Mouse (Mus musculus) brain, embryonic 14.5 days (tissue): ENCODE results near the gene Alox12e.
"Not testable (repeated sequence)": the region's sequence is repeated elsewhere in the genome, so short reads cannot be mapped to it uniquely, and the experiment has no call there.

Experiments
- CTCF ChIP-seq: fragments of 200-500 bp; IDR thresholded peaks from 2 replicates; pipeline ENCODE4 v1.5.1; 2012; ENCODE audit warnings: inconsistent platforms, mild to moderate bottlenecking, moderate library complexity, borderline replicate concordance; ENCODE audit not compliant: insufficient read depth, insufficient read length; ENCODE audit errors: extremely low read depth
- POLR2A ChIP-seq: fragments of 200-500 bp; IDR thresholded peaks from 2 replicates; pipeline ENCODE4 v1.6.1; 2012; ENCODE audit warnings: mild to moderate bottlenecking, inconsistent platforms, borderline replicate concordance; ENCODE audit not compliant: poor library complexity, insufficient read depth, insufficient read length, severe bottlenecking; ENCODE audit errors: extremely low read depth

- not testable (repeated sequence) for TF ChIP-seq POLR2A, CTCF
Measured at GRCm38 (mm10) chr11:70367701-70368100, 45.3 kb upstream of the Alox12e start.
